Mouse (Mus musculus) spleen, adult 2 months (tissue): ENCODE measurements around the gene Klf6. TPM values are rescaled to one million over a fixed set of nuclear protein-coding genes. Genes with fewer than 3 reads are reported as not detected.

Source experiments
- DNase-seq, 2 experiments: peaks; one replicate each; pipeline versions ENCODE4 v3.0.0 to v3.0.0-alpha.2; 2012 to 2021; ENCODE audit warnings: low spot score in 2 of 2, low read depth in 1 of 2
- H3K27ac ChIP-seq: fragments of 200-500 bp; 2 replicates; pipeline ENCODE4 v1.5.1; 2012; ENCODE audit warnings: low read length, inconsistent platforms; ENCODE audit not compliant: insufficient read depth
- H3K27me3 ChIP-seq: fragments of 200-500 bp; 2 replicates; pipeline ENCODE4 v1.6.1; 2012; ENCODE audit warnings: mild to moderate bottlenecking, moderate library complexity, low read length, inconsistent platforms; ENCODE audit not compliant: control insufficient read depth, insufficient read depth
- H3K36me3 ChIP-seq: fragments of 200-500 bp; 2 replicates; pipeline ENCODE4 v1.6.1; 2012; ENCODE audit warnings: mild to moderate bottlenecking, low read length, inconsistent platforms; ENCODE audit not compliant: control insufficient read depth, insufficient read depth
- H3K4me1 ChIP-seq: fragments of 200-500 bp; 2 replicates; pipeline ENCODE4 v1.6.1; 2011; ENCODE audit warnings: inconsistent platforms; ENCODE audit not compliant: control insufficient read depth, insufficient read depth, insufficient read length
- H3K4me3 ChIP-seq: fragments of 200-500 bp; 2 replicates; pipeline ENCODE4 v1.5.1; 2011; ENCODE audit warnings: mild to moderate bottlenecking, inconsistent platforms; ENCODE audit not compliant: insufficient read depth, insufficient read length; ENCODE audit errors: extremely low read depth
- CTCF ChIP-seq: fragments of 200-500 bp; IDR thresholded peaks from 2 replicates; pipeline ENCODE4 v1.5.1; 2011; ENCODE audit warnings: mild to moderate bottlenecking, inconsistent platforms; ENCODE audit not compliant: insufficient read depth, insufficient read length, insufficient replicate concordance; ENCODE audit errors: extremely low read depth
- POLR2A ChIP-seq: fragments of 200-500 bp; IDR thresholded peaks from 2 replicates; pipeline ENCODE4 v1.6.1; 2011; ENCODE audit warnings: low read depth, low read length, inconsistent platforms
- WGBS: fragments of 180-500 bp; shearing (Covaris S2); methylation state at CpG from one replicate; pipeline ENCODE4 v1.1.7; 2018; 5-methylcytosine and 5-hydroxymethylcytosine counted together
- polyA plus RNA-seq: library from polyadenylated mRNA; depleted of rRNA; stranded (reverse); fragments of >200 nt; gene quantifications from 2 replicates; pipeline ENCODE4 v1.2.3, GENCODE M21; 2012

The Klf6 gene
- polyA plus RNA-seq, 1 experiment: 8.4 TPM

DNA sequence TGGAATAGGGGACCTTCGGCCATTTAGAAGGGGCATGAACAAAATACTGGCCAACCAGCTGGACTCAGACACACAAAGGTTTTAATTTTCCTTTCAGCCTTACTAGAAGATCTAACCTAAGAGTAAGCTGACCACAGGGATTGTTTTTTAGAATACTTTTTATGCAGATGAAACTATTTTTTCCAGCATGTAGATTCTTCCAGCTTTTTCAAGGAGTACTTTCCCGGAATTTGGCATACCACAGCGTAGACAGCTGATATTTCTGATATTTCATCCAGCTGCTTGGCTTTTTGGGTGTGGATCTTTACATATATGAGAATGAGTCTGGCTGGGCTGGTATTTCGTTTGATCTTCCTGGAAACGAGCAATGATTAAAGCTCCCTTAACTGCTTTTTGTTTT is 8.2 kb downstream of the Klf6 start:
- Histone ChIP-seq H3K27ac (no peak overlapping the region), H3K4me3 (no peak overlapping the region), H3K4me1 (peaks cover 6% of the 10 kb centered on the region; the same call in 1 of the 2 replicates), H3K27me3 (no peaks in the 10 kb centered on the region), H3K36me3 (peaks cover 36% of the 10 kb centered on the region)
- no peak for DNase-seq
- TF ChIP-seq POLR2A: no peak
- no peak for TF ChIP-seq CTCF
- 83% methylated on average over 5 of the region's 5 CpGs for WGBS

DNA sequence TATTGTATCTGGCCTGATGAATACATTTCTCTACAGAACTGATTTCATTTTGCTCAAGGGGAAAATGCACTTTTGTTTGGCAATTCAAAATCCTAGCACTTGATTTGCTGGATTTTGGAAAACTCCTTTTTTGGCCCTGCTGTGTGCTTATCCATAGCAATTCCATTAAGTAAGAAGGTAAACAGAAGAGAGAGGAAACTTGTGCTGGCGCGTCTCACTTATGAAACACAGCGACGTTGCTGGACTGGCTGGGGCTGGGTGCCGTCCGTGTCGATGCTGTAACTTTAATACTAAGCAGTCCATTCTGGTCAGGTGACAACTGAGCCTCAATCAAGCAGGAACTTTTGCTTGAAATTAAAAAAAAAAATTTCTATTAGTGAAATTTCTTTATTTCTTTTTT is 8.6 kb downstream of the Klf6 start:
- WGBS: 78% methylated on average over 7 of the region's 7 CpGs
- no peak for TF ChIP-seq POLR2A
- no peak for TF ChIP-seq CTCF
- Histone ChIP-seq H3K4me3 (no peak overlapping the region), H3K27ac (no peak overlapping the region), H3K36me3 (peaks cover 36% of the 10 kb centered on the region), H3K4me1 (peaks cover 5% of the 10 kb centered on the region; the same call in 1 of the 2 replicates), H3K27me3 (no peaks in the 10 kb centered on the region)
- DNase-seq: no peak

DNA sequence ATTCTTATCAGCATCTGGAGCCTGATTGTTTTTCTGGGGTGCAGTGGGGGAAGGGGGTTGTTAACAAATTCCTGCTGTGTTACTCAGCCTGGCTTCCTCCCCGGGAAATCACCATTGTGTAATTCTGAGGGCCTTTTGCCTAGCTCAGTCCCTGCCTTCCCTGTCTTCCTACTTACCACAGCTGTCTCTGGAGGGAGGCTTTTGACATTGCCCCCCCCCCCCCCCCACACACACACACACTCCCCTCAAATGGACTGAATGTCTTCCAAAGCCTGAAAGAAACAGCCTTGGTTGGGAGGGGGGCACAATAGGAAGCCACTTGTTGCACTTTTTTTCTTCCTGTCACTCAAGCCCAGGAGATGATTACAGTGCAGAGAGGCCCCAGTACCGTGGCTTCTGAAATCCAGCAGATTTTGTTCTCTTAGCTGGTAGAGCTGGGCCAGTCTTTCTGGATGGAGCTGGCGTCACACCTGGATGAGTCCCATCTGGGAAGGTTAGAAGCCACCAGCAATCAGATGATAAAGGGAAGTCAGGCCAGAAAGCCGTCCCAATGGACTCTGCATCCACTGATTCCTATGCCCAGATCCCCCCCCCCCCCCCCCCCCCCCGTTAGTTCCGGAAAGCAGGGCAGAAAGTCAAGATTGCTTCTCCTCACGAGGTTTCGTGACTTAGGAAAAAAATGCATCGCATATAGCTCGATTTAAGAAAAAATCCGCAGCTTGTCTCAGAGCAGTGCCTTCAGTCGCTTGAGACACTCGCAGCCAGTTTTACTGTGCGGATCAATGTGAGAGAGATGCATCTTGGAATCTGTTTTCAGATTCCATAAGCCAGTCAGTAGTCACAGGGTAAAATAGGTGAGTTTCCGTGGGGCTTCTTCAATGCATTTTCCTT is 9.3 kb downstream of the Klf6 start:
- TF ChIP-seq CTCF (no peak), POLR2A (no peak)
- Histone ChIP-seq H3K4me3 (no peak overlapping the region), H3K4me1 (no peaks in the 10 kb centered on the region), H3K36me3 (peaks cover 29% of the 10 kb centered on the region), H3K27ac (no peak overlapping the region), H3K27me3 (no peaks in the 10 kb centered on the region)
- WGBS: 51% methylated on average over 15 of the region's 15 CpGs
- no peak for DNase-seq

DNA sequence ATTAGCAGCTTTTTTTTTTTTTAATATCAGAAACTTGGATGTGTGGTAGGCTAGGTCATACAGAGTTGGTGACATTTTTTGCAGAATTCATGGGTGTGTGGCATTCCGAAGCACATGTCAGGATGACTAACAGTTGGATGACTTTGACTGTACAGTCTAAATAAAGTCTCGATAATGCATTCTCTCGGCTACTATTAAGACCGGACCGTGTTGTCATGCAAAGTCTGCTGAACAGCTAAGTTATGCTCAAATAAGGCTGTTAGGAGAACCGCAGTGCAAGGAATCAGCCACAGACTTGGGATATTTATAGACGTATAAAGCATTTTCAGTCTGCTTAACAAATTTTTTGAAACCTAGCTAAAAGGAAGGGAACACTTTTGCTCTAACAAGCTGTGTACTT is 10.1 kb downstream of the Klf6 start:
- Histone ChIP-seq H3K36me3 (peaks cover 22% of the 10 kb centered on the region), H3K27me3 (no peaks in the 10 kb centered on the region), H3K27ac (no peak overlapping the region), H3K4me1 (no peaks in the 10 kb centered on the region), H3K4me3 (no peak overlapping the region)
- DNase-seq: no peak
- TF ChIP-seq POLR2A: no peak
- no peak for TF ChIP-seq CTCF
- 88% methylated on average over 7 of the region's 7 CpGs for WGBS

GRCm38 (mm10) chr13:5873681-5874080 is 12.4 kb downstream of the Klf6 start:
- Histone ChIP-seq H3K4me1 (no peaks in the 10 kb centered on the region), H3K4me3 (no peak overlapping the region), H3K27me3 (no peaks in the 10 kb centered on the region), H3K36me3 (peaks cover 4% of the 10 kb centered on the region), H3K27ac (no peak overlapping the region)
- no peak for TF ChIP-seq POLR2A
- TF ChIP-seq CTCF: no peak
- DNase-seq: no peak
- 87% methylated on average over 3 of the region's 3 CpGs for WGBS

GRCm38 (mm10) chr13:5875478-5875877 is 14.2 kb downstream of the Klf6 start:
- Histone ChIP-seq H3K4me1 (no peaks in the 10 kb centered on the region), H3K4me3 (no peak overlapping the region), H3K36me3 (no peaks in the 10 kb centered on the region), H3K27me3 (no peaks in the 10 kb centered on the region), H3K27ac (no peak overlapping the region)
- 63% methylated on average over 3 of the region's 3 CpGs for WGBS
- TF ChIP-seq CTCF (no peak), POLR2A (no peak)
- DNase-seq: no peak

DNA sequence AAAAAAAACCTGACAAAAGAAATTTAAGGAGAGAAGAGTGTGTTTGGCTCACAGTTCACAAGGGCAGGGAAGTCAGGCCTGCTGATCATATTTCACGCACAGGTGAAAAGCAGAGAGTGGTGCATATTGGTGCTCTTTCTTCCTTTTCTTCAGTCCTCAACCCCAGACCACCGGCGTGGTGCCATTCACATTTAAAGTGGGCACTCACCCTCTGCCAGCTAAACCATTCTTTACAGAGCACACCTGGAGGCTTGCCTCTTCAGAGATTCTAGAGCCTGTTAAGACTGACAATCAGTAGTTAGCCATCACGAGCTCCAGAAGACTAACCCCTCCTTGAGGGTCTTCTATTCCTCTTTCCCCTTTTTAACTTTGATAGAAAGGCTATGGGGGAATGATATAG is 17.5 kb downstream of the Klf6 start:
- Histone ChIP-seq H3K27me3 (no peaks in the 10 kb centered on the region), H3K4me1 (no peaks in the 10 kb centered on the region), H3K4me3 (no peak overlapping the region), H3K27ac (no peak overlapping the region), H3K36me3 (no peaks in the 10 kb centered on the region)
- no peak for DNase-seq
- no peak for TF ChIP-seq POLR2A
- TF ChIP-seq CTCF: no peak
- 92% methylated on average over 4 of the region's 4 CpGs for WGBS
